Mouse (Mus musculus): ENCODE measurements around the gene Phpt1.

The Phpt1 gene

GRCm38 (mm10) chr2:25526510-25527302 lies 48.3 kb downstream of the Phpt1 start:
- no peak for DNase-seq (ENCODE audit: extremely low spot score, low read depth, low spot score)

Data from hindlimb bud, embryonic 11.5 days (tissue).